Mouse (Mus musculus): ENCODE results near the gene Gm10643. TPM values are rescaled to one million over a fixed set of nuclear protein-coding genes. Genes with fewer than 3 reads are reported as not detected.

Gene Gm10643
- total RNA-seq, 2 experiments from 2014 or later = 3.7 to 4.5 TPM

DNA sequence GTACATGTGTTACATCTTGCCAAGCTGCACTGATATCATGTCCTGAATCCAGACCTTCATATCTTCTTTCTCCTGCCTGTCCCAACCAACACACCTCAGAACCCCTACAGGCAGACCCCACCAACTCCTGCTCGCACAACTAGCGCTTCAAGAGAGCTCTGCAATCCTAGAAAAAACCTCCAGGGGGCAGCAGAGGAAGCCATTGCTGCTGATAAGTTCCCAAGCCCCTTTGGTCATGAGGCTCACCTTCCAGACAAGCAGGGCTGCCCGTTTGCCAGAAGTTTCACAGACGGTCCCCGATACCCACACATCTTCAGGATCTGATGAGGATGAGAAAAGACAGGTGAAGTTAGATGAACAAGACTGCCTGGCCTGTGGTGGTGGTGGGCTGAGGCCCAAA lies 25.9 kb downstream of the Gm10643 start:
- peak; percentile 87 for DNase-seq

DNA sequence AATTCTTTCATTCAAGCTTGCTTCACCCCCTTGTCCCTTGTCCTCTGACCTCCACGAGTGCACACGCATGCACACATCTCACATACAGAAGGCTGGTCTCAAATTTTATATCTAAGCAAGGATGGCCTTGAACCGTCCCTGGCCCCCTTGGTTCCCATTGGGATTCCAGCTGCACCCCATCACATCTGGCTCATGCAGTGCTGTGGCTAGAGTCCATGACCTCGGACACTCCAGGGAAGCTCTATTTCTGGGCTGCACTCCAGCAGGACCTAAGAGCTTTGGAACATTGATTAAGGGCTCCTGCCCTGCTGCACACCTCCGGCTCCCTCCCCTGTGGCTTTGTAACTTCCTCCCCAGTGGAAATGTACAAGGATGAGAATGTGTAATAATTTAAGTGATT lies 26.9 kb downstream of the Gm10643 start:
- peak; percentile 57 for DNase-seq

DNA sequence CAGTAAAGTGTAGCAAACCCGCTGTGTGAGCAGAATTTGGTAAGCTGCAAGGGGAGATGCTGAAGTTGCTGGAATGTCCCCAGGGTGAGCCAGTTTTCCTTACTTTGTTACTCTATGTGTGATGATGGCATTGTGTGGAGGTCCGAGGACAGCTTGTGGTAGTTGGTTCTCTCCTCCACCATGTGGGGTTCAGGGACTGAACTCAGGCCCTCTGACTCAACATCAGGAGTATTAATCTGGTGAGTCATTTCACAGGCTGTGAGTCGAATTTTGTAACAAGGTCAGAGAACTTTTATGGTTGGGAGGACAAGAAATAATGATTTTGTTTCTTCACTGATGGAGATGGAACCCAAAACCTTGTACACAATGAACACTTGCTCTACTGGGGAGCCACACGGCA lies 32.2 kb downstream of the Gm10643 start:
- no peak for DNase-seq

DNA sequence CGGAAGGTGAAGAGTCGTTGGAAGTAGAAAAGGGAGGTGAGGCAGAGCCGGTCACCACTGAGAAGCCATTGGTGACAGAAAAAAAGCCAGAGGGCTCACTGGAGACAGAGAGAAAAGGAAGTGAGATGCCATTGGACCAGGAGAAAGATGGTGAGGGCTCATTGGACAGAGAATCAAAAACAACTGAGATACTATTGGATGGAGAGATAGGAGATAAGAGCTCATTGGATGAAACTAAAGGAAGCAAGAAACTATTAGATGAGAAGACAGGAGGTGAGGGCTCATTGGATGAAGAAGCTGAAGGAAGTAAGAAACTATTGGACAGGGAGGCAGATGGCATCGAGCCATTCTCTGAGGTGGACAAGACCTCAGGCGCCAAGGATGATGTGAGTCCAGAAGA lies 35.7 kb downstream of the Gm10643 start:
- no peak for DNase-seq

DNA sequence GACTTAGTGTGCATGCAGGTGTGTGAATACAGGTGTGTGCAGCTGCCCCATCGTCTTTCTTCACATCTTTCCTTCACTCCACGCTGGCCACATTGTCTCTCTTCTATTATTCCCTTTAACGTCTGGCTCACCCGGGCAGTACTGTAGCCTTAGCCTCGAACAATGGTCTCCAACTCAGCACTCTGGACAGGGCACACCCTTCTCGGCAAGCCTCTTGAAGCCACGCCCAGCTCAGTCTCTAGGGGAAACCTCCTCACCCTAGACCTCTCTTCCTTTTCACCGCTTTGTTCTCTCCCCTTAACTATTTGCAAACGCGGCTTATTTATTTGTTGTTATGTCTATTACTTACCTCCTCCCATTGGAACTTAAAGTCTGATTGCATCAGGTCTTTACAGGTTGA lies 37.5 kb downstream of the Gm10643 start:
- DNase-seq = no peak

DNA sequence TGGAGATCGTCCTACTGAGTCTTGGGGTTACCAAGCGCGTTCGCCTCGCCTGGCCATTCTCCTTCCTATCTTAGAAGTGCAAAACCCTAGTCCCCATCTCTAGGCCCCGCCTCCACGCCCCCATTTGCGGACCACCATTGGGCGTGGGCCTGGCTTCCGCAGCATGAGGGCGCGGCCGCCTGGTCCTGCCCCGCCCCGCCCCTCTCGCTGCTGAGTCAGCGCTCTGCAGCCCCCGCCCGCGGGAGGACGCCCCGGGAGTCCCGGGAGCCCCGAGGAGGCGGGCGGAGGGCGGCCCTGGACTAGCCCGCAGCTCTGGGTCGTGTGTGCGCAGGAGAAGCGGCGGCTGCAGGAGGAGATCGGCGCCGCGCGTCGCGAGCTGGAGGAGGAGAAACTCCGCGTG lies 39.1 kb downstream of the Gm10643 start:
- DNase-seq = peak; percentile 62

DNA sequence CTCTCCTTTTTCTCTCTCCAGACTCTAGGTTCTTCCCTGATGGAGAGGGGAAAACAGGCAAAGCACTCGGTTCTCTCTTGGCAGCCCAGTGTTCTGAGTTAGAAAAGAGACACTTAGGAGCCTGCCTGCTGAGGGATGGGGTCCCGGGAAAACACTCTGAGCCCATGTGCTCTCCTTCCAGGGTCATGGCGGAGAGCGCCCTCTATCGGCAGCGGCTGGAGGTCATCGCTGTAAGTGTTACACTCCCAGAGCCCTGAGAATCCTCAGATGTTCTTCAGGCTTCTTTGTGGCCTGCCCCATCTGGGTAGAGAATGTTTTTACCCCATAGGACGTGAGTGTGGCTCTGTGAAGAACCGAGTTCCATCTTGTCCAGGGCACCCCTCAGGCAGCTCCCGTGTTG lies 40.8 kb downstream of the Gm10643 start:
- DNase-seq = peak; percentile 71

DNA sequence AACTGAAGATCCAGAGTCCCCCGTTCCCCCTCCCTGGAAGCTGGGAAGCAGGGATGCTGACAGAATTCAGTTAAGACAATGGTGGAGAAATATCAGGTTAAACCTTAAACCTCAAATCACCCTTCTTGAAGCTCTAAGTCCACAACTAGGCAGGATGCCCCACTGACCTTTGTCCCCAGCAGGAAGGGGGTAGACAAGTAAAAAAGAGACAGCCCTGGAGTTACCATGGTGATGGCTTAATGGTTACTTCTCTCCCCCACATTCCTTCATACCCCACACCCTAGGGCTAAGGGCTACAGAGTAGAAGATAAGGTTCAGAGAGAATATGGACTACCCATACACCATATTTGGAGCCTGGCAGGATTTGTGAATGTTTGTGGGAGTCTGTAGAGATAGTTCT lies 41.3 kb downstream of the Gm10643 start:
- DNase-seq = no peak

DNA sequence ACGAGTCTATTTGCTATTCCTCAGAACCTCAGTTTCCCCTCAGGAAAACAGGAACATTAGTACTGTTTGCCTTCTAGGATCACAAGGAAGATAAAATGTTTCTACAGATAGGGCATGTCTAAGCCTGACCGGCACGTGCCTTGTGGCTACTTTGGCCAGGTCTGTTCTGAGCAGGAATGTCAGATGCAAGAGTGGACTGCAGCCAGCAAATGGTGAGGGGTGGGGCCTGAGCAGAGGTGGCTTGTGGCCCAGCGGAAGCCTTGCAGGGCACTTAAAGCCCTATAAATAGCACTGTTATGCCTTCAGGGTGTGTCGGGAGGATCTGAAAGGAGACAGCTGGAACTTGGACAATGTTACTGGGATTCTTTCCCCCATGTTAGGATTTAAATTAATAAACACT lies 41.9 kb downstream of the Gm10643 start:
- DNase-seq = peak; percentile 86

DNA sequence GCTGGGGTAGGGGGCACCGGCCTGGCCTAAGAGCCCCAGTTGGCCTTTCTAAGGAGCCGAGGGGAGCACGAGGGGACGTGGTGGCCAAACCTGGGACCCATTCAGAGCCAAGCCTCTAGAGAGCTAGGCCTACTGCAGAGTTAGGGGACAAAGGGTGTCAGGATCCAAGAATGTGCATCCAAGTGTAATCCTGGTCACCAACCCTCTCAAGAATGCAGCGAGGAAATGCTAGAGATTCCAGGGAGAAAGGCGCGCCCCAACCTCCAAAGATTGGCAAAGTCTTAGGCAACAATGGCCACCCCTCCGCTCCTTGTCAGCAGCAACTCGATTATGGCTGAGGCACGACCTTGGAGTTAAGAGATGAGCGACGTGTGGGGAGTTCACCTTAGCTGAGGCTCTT lies 43.4 kb downstream of the Gm10643 start:
- DNase-seq = no peak

DNA sequence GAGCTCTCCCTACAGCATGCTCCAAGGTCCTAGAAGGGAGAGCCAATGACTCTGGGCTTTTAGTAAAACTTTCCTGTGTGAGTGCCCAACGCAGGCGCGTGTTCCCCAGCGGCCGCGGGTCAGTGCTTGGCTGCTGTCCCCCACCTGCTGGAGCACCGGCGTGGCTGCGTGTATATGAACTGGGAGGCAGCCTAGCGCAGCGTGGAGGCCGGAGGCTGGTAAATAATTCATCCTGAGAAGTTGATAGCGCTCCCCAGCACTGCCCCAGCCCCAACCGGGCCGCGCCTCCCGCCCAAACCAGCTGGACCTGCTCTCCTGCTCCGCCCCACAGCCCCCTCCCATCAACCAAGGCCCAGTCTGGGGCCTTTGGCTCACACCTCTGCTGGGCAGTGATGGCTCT lies 43.8 kb downstream of the Gm10643 start, which contains the start of gene Palm3:
Gene Palm3 (plus strand): TSS at position 376 of the 400 bp plus-strand sequence.
- DNase-seq = no peak

DNA sequence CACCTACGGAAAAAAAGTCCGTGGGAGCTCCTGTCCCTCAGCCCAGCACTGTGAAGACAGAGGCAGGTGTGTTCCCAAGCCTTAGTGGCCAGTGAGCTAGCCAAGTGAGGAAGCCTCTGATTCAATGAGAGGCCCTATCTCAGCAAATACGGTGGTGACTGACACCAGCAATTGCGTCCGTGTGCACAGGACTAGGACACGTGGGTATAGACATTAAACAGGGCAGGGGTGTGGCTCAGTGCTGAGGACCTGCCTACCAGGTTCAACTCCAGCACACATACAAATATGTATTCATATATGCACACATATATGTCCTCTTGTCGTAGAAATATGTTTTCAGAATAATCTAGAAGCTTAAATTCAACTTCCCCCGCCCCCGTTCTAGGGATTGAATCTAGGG lies 45.2 kb downstream of the Gm10643 start:
- DNase-seq = no peak

DNA sequence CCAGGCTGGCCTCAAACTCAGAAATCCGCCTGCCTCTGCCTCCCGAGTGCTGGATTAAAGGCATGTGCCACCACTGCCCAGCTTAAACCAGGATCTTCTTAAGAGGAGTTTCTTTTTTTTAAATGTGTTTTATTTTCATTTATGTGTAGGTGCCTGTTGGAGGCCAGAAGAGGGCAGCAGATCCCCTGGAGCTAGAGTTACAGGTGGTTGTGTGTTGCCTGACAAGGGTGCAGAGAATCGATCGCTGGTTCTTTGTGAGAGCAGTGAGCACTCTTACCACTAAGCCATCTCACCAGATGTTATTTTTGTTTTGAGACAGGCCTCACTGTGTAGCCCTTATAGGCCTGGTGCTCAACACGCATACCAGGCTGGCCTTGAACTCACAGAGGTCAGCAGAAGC lies 49.1 kb downstream of the Gm10643 start:
- DNase-seq = no peak

Small RNA genes within 50 kb of the gene (microRNA-seq; reads per million reads assigned to microRNA genes)
- 0 reads per million in 2 experiments for gene Mir709

Other genes starting within 250 kb of the Gm10643 start
- gene Adgrl1, start 165.0 kb downstream of the Gm10643 start, total RNA-seq (2021) = 10 to 100 TPM; 37.5 to 39.8 TPM
- gene Gm10644, start 109.9 kb downstream of the Gm10643 start, total RNA-seq (2021) = under 1 TPM; 0.27 to 0.41 TPM
- 10 to 100 TPM; 25.8 to 26.1 TPM for gene Asf1b, start 109.6 kb downstream of the Gm10643 start, total RNA-seq (2021)
- 100 to 1,000 TPM; 389 to 405 TPM for gene Prkaca, start 92.1 kb downstream of the Gm10643 start, total RNA-seq (2021)
- gene Samd1, start 67.5 kb downstream of the Gm10643 start, total RNA-seq (2021) = 10 to 100 TPM; 36.6 to 42.9 TPM
- under 1 TPM in 1 of 2 experiments, not detected in 1; 0.83 TPM for gene 1700067K01Rik, start 63.6 kb downstream of the Gm10643 start, total RNA-seq (2021)
- gene 2210011C24Rik, start 53.0 kb downstream of the Gm10643 start, total RNA-seq (2021) = 1 to 10 TPM in 1 of 2 experiments, under 1 TPM in 1; 0.93 to 1.4 TPM
- under 1 TPM; 0.31 to 0.38 TPM for gene Palm3, start 43.7 kb downstream of the Gm10643 start, total RNA-seq (2021)
- gene Il27ra, start 22.5 kb downstream of the Gm10643 start, total RNA-seq (2021) = 1 to 10 TPM; 4.0 to 4.2 TPM
- not detected for gene Rln3, start 20.1 kb downstream of the Gm10643 start, total RNA-seq (2021)
- 10 to 100 TPM; 12.5 to 13.5 TPM for gene Rfx1, start 1.7 kb upstream of the Gm10643 start, total RNA-seq (2021)
- gene Dcaf15, start 39.6 kb upstream of the Gm10643 start, total RNA-seq (2021) = 10 to 100 TPM; 19.7 to 20.5 TPM
- gene Podnl1, start 60.9 kb upstream of the Gm10643 start, total RNA-seq (2021) = not detected
- gene Cc2d1a, start 82.8 kb upstream of the Gm10643 start, total RNA-seq (2021) = 10 to 100 TPM; 12.6 to 15.6 TPM
- gene 4930432K21Rik, start 82.9 kb upstream of the Gm10643 start, total RNA-seq (2021) = under 1 TPM; 0.38 to 0.60 TPM
- gene Nanos3, start 120.1 kb upstream of the Gm10643 start, total RNA-seq (2021) = 1 to 10 TPM; 3.6 to 4.3 TPM
- 10 to 100 TPM; 12.8 to 13.8 TPM for gene Zswim4, start 171.9 kb upstream of the Gm10643 start, total RNA-seq (2021)
- 100 to 1,000 TPM; 218 to 233 TPM for gene D8Ertd738e, start 184.6 kb upstream of the Gm10643 start, total RNA-seq (2021)
- 10 to 100 TPM; 14.4 to 19.2 TPM for gene Mri1, start 192.2 kb upstream of the Gm10643 start, total RNA-seq (2021)
- 10 to 100 TPM; 11.0 to 16.2 TPM for gene Ccdc130, start 205.2 kb upstream of the Gm10643 start, total RNA-seq (2021)

Data from heart, postnatal 4 days (tissue).